Mouse (Mus musculus) kidney, adult 11 months (tissue): ENCODE data around the gene Mettl8.
A peak's percentile ranks its signal among the peaks of the same experiment; 100 is the strongest.

Experiments
- DNase-seq: peaks from one replicate; pipeline ENCODE4 v3.0.0; 2022

Gene Mettl8

DNA sequence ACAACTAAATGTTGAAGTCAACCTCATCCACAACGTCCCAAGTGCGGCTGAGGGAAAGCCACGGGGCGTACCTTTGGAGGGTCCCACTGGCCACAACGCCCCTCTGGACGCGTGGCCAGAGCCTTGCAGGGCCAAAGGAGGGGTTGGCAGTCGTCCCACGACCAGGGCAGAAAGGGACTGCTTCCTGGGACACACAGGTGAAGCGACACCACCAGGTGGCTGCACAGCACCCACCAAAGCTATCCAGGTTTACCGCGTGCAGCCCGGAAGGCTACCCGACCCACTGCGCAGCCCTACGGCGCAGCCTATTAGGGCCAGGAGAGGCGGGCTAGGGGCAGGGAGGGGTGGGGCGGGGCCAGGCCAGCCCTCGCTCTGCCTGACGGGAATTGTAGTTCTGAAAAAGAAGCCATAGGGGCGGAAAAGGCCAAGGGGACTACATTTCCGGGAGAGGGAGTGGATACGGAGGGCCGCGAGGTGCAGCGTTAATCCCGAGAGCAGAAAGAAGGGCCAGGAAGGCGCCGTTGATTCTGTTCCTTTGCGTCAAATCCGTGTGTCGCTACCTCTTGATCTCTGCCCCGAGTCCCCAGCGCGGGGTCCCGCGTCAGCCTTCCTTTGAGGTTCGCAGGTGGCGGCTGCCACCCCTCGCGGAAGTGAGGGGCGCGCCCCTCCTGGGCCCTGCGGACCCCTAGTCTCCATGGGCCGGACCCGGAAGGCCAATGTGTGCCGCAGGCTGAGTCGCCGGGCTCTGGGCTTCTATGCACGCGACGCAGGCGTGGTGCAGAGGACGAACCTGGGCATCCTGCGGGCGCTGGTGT lies at the start of gene Mettl8, which contains the start of gene Dcaf17:
TSS of gene Mettl8 (minus strand) at position 284 of the 815 bp plus-strand sequence.
TSS of gene Dcaf17 (plus strand) at position 29 of the 815 bp plus-strand sequence.
- peak; percentile 93 for DNase-seq

GRCm38 (mm10) chr2:71104696-71105095 lies 49.3 kb upstream of the Mettl8 start:
- no peak for DNase-seq

DNA sequence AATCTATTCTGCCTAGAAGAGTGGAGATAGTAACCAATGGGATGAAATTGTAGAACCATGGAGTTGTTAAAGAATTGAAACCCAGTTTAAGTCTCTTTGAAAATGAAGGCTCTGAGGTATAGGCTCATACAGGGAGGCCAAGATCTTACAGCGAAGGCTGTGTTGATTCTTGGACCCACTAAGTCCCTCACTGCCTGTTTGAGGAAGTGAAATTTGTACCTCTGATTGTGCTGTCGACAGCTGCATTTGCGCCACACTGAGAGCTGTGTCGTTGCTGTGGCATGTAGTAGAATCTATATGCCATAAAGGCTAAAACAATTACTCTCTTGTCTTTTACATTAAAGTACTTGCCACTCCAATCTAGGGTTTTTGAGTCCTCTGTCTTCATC lies 47.9 kb upstream of the Mettl8 start:
- DNase-seq = no peak

GRCm38 (mm10) chr2:71102621-71103291 lies 47.4 kb upstream of the Mettl8 start:
- no peak for DNase-seq

DNA sequence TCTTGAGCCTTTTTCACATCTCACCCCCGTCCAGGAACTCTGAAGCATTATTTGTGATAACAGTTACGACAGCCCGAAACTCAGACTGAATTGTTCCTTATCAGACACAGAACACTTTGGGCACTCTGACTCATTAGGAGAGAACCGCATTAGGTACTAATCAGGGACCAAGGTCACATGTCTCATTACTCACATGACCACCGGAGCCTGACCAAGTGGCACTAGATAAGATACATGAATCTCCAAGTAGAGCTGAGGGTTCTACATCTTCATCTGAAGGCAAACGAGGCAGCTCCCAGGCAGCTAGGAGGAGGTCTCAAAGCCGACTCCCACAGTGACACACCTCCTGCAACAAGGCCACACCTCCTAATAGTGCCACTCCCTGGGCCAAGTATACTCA lies 40.8 kb upstream of the Mettl8 start:
- no peak for DNase-seq

DNA sequence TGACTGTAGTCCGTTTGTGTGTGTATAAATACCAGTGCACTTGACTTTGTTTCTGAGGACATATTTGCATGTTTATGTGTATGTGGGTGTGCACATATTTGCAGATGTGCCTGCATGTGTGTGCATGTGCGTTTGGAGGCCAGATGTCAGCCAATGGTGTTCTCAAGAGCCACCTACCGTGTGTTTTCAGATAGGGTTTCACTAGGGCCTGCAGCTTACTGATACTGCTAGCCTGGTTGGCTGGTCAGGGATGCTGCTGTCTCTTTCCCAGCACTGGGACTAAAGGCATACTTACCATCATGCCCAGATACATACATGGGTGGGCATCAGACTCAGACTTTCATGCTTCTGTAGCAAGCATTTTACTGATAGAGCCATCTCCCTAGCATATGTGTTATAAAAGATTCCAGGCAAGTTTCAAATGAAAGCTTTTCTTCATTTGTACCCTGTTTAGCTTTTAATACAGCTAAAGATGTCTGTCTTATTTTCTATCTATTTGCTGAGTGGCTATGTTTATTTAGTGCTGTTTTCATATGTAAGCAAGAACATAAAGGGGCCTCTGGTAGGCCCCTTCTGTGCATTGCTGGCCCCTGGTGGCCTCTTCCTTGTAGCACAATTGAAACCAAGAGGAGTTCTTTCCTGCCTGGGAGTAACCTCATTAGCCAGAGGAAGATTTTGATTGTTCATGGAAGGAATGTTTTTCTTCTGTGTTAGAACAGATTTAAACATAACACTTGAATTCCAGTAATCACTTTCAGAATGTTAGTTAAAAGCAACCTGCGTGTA lies 35.5 kb upstream of the Mettl8 start:
- no peak for DNase-seq

GRCm38 (mm10) chr2:71089766-71090165 lies 34.4 kb upstream of the Mettl8 start:
- no peak for DNase-seq

DNA sequence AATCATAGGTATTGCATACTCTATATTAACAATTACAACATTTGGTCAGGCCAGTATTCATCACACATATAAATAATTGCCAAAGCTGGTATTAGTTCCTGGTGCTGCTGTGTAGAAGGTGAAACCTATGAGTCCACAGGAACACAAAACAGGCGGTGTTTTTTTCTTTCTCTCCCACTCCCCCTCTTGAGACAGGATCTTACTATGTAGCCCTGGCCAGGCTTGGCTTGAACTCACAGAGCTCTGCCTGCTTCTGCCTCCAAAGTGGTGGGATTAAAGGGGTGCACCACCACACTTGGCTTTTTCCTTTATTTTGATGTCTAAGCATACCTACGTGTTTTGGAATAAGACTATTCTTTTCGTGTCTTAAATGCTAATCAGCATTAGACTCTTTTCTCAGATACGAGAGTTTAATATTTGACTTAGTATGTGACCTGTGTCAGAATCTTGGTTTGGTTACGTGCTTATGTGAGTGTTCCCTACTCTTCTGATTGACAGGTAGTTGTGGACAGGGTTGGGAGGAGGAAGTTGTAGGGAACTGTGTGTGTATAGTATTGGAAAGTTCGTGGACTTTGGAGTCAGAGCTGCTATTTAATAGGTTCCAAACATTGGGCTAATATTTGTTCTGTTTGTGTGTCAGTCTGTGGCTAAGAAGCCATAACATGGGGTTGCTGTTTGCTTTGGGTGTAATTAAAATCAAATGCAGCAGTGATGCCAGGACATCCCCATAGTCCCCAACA lies 28.2 kb upstream of the Mettl8 start:
- no peak for DNase-seq

DNA sequence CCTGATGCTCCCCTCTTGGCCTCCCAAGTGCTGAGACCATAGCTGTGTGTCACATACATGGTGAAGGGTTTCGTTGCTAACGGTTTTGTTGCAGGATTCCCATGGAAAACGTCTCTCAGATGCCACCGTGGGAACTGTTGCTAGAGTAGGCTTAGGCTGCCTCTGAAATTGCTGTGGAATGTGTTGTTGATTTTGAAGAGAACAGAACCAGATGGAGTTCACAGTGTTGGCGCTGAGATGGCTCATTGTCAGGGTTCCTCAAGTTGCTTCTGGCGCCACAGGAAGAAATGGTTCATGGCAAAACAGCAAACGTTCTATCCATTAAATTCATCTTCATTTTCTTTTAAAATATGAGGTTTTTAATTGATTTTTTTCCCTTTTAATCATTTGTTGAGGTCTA lies 27.0 kb upstream of the Mettl8 start:
- no peak for DNase-seq

DNA sequence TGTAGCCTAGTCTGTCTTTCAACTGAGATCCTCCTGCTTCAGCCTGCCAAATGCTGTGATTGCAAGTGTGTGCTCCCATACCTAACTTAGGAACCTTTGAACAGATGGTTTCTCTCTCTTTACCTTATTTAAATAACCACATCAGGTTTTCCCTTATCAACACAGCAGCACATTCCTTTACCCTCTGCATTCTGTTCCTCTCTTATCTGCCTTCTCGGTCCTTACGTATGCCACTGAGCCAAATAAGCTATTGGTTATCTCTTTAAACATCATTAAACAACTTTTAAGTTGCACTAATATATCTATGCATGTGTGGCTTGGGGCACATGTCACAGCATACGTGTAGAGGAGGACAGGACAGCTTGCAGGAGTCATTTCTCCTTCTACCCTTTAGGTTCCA lies 18.4 kb upstream of the Mettl8 start:
- no peak for DNase-seq

GRCm38 (mm10) chr2:71073330-71073729 lies 17.9 kb upstream of the Mettl8 start:
- DNase-seq = no peak

DNA sequence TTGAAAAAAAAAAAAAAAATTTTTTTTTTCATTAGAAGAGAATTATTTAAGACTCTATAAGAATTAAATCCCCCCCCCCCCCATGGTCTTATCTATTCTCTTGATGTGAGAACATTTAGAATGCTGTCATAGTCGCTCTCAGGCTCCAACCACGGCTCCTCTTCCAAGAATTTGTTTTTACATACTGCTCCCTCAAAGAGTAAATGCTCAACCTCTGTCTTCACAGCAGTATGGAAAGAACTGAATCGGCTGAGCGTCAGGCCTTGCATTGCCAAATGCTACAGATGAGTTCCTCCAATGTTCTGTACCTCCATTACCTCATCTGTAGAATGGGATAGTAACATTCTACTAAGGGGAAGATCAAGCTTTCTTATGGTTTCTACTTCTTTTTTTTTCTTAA lies 16.2 kb upstream of the Mettl8 start:
- no peak for DNase-seq

GRCm38 (mm10) chr2:71056115-71056835 lies 892 bp upstream of the Mettl8 start:
- DNase-seq = no peak

DNA sequence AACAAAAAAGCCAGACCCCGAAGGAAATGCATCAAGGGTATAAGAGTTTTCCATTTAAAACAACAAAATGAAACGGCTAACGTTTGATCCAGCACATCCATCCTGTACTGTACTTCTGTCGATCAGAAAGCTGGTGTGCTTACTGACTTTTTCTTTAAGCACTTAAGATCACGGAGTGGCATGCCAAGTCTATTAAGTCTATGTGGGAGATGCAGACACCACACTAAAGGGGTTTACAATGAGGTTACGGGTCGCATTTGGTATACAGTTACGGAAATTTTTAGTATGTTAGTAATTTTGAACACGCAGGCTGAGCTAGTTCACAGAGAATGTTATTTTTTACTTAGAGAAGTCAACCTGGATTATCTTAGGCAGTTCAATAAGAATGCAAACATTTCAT lies 667 bp downstream of the Mettl8 start:
- no peak for DNase-seq

DNA sequence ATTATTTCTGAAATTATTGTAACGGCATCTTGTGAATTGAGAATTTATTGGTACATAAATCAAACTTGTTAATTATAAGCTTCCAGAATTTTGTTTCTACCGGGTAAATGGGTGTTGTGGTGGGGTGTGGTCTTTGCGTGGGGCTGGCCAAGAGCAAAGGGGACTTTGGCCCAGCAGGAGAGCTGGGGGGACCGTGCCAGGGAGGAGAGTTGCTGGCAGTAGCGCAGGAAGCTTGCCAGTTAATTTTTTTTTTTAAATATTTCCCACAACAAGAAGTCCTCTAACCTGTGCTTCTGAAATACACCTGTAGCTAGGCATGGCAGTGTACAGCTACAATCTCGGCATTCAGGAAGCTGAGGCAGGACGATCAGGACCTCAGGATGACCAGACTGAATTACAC lies 4.9 kb downstream of the Mettl8 start:
- peak; percentile 51 for DNase-seq

DNA sequence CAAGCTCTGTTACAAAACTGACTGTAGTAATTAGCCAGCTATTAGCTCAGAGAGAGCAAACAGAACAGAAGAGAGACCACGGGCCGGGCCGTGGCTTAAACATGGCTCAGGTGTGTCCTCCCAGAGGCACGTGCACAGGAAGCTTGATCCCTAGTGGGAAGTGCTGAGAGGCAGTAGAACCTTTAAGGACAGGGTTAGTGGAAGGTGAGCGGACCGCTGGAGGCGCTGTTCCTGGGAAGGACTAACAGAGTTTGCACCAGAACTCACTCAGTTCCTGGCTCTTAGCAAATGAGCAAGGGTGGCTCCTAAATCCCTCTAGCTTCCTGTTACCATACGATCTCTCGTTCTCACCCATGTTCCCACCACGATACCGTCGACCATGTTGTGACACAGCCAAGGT lies 6.5 kb downstream of the Mettl8 start:
- no peak for DNase-seq

GRCm38 (mm10) chr2:71046751-71047320 lies 8.5 kb downstream of the Mettl8 start:
- no peak for DNase-seq

DNA sequence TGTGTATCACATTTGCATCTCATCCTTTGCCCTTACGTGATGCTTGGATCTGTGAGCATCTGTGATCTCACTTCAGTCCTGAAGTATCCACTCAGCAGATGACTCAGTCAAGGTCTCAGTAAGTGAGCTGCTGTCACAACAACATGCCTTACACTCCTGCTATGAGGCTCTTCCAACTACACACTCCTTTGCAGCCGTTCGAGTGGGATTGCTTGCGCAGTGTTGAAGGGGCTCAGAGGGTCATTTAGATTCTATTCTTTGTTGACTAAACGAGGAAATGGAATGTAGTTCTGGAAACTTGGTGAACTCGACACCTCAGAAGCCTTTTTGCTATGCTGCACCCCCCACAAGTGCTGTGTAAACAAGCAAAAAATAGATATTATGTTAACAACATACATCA lies 9.2 kb downstream of the Mettl8 start:
- no peak for DNase-seq

- peak; percentile 78 for DNase-seq
Measured at GRCm38 (mm10) chr2:71039522-71040121, 15.8 kb downstream of the Mettl8 start.

- DNase-seq = no peak
Measured at GRCm38 (mm10) chr2:71037447-71037846, 17.9 kb downstream of the Mettl8 start.

DNA sequence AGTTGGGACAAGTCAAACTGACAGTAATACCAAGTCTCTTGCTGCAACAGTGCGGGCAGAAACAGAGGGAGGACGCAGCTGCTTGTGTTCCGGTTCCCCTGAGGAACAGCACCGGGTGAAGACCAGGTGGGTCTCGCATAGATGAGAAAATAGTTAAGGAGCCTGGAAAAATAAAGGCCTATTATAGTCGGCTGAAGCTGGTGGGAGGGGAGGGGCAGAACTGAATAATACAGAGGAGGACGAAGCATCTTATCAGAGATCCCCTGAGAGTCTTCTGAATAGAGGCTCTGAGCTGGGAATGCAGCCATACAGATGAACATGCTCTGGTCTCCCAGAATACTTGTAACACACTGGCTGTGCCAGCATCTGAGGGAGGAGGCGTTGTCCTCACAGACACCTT lies 21.4 kb downstream of the Mettl8 start:
- no peak for DNase-seq
